Mouse (Mus musculus) neural tube, embryonic 14.5 days (tissue): ENCODE data around the gene Csn1s1. TPM values are rescaled to one million over a fixed set of nuclear protein-coding genes. Genes with fewer than 3 reads are reported as not detected.

ENCODE experiments used
- ATAC-seq: fragments of 200-750 bp; cut with Nextera tagmentation; 2 replicates; pipeline ENCODE4 v1.8.0; 2017; ENCODE audit warnings: low read depth, mild to moderate bottlenecking, moderate TSS enrichment, moderate library complexity
- H3K27ac ChIP-seq: fragments of 300-500 bp; sonication (generic); 2 replicates; pipeline ENCODE4 v1.5.1; 2014; ENCODE audit warnings: low read depth, mild to moderate bottlenecking, control low read depth, low read length, moderate library complexity, mixed read lengths
- H3K27me3 ChIP-seq: fragments of 300-500 bp; sonication (generic); 2 replicates; pipeline ENCODE4 v1.6.1; 2014; ENCODE audit warnings: low read length; ENCODE audit not compliant: control insufficient read depth, insufficient read depth
- H3K36me3 ChIP-seq: fragments of 300-500 bp; sonication (generic); 2 replicates; pipeline ENCODE4 v1.6.1; 2014; ENCODE audit warnings: low read length, mixed read lengths; ENCODE audit not compliant: control insufficient read depth, insufficient read depth
- H3K4me1 ChIP-seq: fragments of 300-500 bp; sonication (generic); 2 replicates; pipeline ENCODE4 v1.6.1; 2014; ENCODE audit warnings: low read length; ENCODE audit not compliant: control insufficient read depth, insufficient read depth
- H3K4me2 ChIP-seq: fragments of 300-500 bp; sonication (generic); 2 replicates; pipeline ENCODE4 v1.6.1; 2014; ENCODE audit warnings: mild to moderate bottlenecking, low read depth, low read length, control low read depth
- H3K4me3 ChIP-seq: fragments of 300-500 bp; sonication (generic); 2 replicates; pipeline ENCODE4 v1.5.1; 2014; ENCODE audit warnings: low read depth, low read length, control low read depth, mixed read lengths
- H3K9ac ChIP-seq: fragments of 300-500 bp; sonication (generic); replicated peaks from 2 replicates; pipeline ENCODE4 v1.6.1; 2014; ENCODE audit warnings: low read depth, mild to moderate bottlenecking, control low read depth, low read length, mixed read lengths
- H3K9me3 ChIP-seq: fragments of 300-500 bp; sonication (generic); 2 replicates; pipeline ENCODE4 v1.6.1; 2016; ENCODE audit warnings: low read length; ENCODE audit not compliant: control insufficient read depth
- WGBS: fragments of 180-500 bp; shearing (Covaris S2); extraction: QIAGEN DNeasy Blood & Tissue Kit; methylation state at CpG from one replicate; pipeline ENCODE4 v1.1.7; 2014; 5-methylcytosine and 5-hydroxymethylcytosine counted together
- polyA plus RNA-seq: library from polyadenylated mRNA; unstranded; fragments of >200 nt; fragmentation: Nextera tagmentation; extraction: Ambion mirVana; gene quantifications from 2 replicates; pipeline ENCODE4 v1.2.1, GENCODE M21; 2014

Csn1s1 gene
- polyA plus RNA-seq: not detected in 2 replicates

DNA sequence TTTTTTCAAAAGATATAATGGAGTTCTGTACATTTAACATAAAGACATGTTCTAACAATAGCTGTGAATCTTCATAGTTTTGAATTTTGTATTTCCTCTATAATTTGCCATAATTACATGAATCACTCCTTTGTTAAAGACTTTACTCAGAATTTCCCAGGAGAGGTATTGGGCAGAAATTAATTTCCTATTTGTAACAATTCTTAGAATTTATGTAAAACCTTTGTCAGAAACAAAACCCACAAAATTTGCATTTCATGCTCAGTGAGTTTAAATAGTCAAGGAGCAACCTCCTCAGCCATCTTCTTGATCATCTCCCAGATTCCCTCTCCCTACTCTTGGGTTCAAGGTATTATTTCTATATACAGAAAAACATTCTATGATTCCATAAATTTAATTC is at the start of gene Csn1s1:
Csn1s1 (plus strand) TSS at position 301 of the 400 bp plus-strand sequence.
- Histone ChIP-seq H3K27me3 (no peaks in the 10 kb centered on the region), H3K9ac (no peak within 1 kb of the TSS), H3K27ac (no peak within 1 kb of the TSS), H3K4me3 (no peak within 1 kb of the TSS), H3K9me3 (no peaks in the 10 kb centered on the region), H3K4me2 (no peak within 1 kb of the TSS), H3K4me1 (no peaks in the 10 kb centered on the region), H3K36me3 (no peaks in the 10 kb centered on the region)
- no peak for ATAC-seq

GRCm38 (mm10) chr5:87622681-87623080 is 43.3 kb upstream of the Csn1s1 start:
- no peak for ATAC-seq
- Histone ChIP-seq H3K36me3 (no peaks in the 10 kb centered on the region), H3K4me2 (no peak overlapping the region), H3K9me3 (no peaks in the 10 kb centered on the region), H3K4me1 (no peaks in the 10 kb centered on the region), H3K27me3 (no peaks in the 10 kb centered on the region), H3K27ac (no peak overlapping the region), H3K4me3 (no peak overlapping the region), H3K9ac (no peak overlapping the region)

DNA sequence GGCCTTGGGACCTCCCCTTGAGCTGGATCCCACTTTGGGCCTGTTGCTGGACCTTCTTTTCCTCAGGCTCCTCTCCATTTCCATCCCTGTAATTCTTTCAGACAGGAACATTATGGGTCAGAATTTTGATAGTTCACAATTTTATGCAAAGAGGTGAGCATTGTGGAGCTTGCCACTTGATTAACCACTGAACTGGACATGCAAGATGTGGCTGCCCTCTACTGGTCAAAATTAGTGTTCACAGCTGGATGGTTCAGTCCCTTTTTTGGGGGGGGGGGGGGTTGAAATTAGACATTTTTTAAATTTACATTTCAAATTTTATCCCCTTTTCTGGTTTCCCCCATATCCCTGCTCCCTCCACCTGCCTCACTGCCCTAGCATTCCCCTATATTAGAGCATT is 23.2 kb upstream of the Csn1s1 start:
- no peak overlapping the region for H3K4me3 ChIP-seq
- no peak for ATAC-seq

GRCm38 (mm10) chr5:87699530-87699929 is 33.5 kb downstream of the Csn1s1 start, which contains the start of gene Csn2:
TSS of gene Csn2 (minus strand) at chr5:87699630.
- H3K27me3 ChIP-seq: no peaks in the 10 kb centered on the region
- no peak within 1 kb of the TSS for H3K9ac ChIP-seq
- no peak within 1 kb of the TSS for H3K27ac ChIP-seq
- H3K36me3 ChIP-seq: no peaks in the 10 kb centered on the region
- H3K9me3 ChIP-seq: no peaks in the 10 kb centered on the region
- H3K4me2 ChIP-seq: no peak within 1 kb of the TSS
- no peak within 1 kb of the TSS for H3K4me3 ChIP-seq
- WGBS: 84% methylated on average over 3 of the region's 3 CpGs
- ATAC-seq: no peak
- H3K4me1 ChIP-seq: no peaks in the 10 kb centered on the region

More for the DNA sequence above, 23.2 kb upstream of the Csn1s1 start:
- no peak overlapping the region for H3K27ac ChIP-seq
- H3K27me3 ChIP-seq: no peaks in the 10 kb centered on the region
- H3K36me3 ChIP-seq: no peaks in the 10 kb centered on the region
- no peak overlapping the region for H3K9ac ChIP-seq
- no peaks in the 10 kb centered on the region for H3K9me3 ChIP-seq
- H3K4me1 ChIP-seq: no peaks in the 10 kb centered on the region
- H3K4me2 ChIP-seq: no peak overlapping the region

DNA sequence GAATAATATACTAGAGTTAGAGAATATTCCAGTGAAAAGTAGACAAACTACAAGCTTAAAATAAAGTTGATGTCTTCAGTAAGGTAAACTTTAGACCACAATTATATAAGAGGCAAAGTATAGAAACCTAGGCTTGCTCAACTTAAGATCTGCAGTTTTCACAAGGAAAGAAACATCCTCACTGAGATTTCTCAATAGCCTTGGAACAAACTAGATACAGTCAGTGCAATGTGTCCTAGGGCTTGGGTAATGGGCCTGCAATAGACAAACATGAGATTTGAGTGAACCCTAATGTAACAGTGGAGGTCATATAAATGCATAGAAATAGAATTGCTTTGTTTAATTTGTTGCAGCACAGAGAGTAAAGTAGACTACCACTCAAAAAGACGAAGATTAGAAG is 39.9 kb downstream of the Csn1s1 start:
- H3K27me3 ChIP-seq: no peaks in the 10 kb centered on the region
- 83% methylated on average over 1 of the region's 1 CpGs for WGBS
- no peak overlapping the region for H3K4me3 ChIP-seq
- no peaks in the 10 kb centered on the region for H3K9me3 ChIP-seq
- H3K36me3 ChIP-seq: no peaks in the 10 kb centered on the region
- H3K4me2 ChIP-seq: no peak overlapping the region
- ATAC-seq: no peak
- H3K27ac ChIP-seq: no peak overlapping the region
- H3K9ac ChIP-seq: no peak overlapping the region
- no peaks in the 10 kb centered on the region for H3K4me1 ChIP-seq

Other genes with a start within 250 kb of the Csn1s1 start
- not detected in 2 replicates for gene Ugt2b38, start 242.0 kb upstream of the Csn1s1 start, polyA plus RNA-seq
- gene Ugt2a2, start 183.9 kb upstream of the Csn1s1 start, polyA plus RNA-seq: not detected in 2 replicates
- gene Gm43638, start 179.4 kb upstream of the Csn1s1 start, polyA plus RNA-seq: not detected in 2 replicates
- not detected in 2 replicates for gene Ugt2a1, start 175.3 kb upstream of the Csn1s1 start, polyA plus RNA-seq
- gene Sult1b1, start 128.0 kb upstream of the Csn1s1 start, polyA plus RNA-seq: not detected in 2 replicates
- not detected in 2 replicates for gene Sult1d1, start 97.2 kb upstream of the Csn1s1 start, polyA plus RNA-seq
- not detected in 2 replicates for gene Sult1e1, start 74.6 kb upstream of the Csn1s1 start, polyA plus RNA-seq
- gene Csn2, start 33.4 kb downstream of the Csn1s1 start, polyA plus RNA-seq: not detected in 2 replicates
- gene Csn1s2a, start 108.4 kb downstream of the Csn1s1 start, polyA plus RNA-seq: not detected in 2 replicates
- gene Csn1s2b, start 141.9 kb downstream of the Csn1s1 start, polyA plus RNA-seq: not detected in 2 replicates
- gene Prr27, start 159.5 kb downstream of the Csn1s1 start, polyA plus RNA-seq: not detected in 2 replicates
- not detected in 2 replicates for gene Odam, start 218.8 kb downstream of the Csn1s1 start, polyA plus RNA-seq